In the genomic region with DNA sequence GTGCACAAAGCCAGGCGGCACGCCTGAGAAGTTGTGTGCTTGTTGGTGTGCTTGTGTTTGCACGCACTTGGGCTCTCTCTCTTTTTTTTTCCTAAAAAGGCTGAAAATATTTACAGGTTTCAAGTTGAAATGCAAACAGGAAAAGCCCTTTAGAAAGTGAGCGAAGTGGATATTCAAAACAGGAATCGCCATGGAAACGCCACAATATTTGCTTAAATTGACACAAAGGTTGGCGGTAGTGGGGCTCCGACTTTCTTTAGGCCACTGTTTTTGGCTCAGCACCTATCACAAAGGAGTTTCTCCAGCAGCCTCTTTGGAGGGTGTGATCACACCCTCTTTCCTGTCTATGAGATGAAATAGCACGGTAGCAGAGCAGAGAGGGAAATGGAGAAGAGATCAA, we compare ENCODE assay signal across 10 mouse cellular contexts. TPM values are rescaled to one million over a fixed set of nuclear protein-coding genes. Genes with fewer than 3 reads are reported as not detected.
DNase-seq lines count a peak whose midpoint lies in the region; ATAC-seq and TF ChIP-seq lines count a peak whose summit lies in the region.
"Had no signal": no experiment of that assay in that cellular context is flagged by ENCODE, and none has a peak within 500 bp of the region (broad histone marks: within the 10 kb centered on the region; RNA-seq: fewer than 3 reads in every experiment).

No protein-coding gene starts in this region.

- no peak for TF ChIP-seq CTCF in CH12.LX (conservative IDR thresholded peaks at IDR 0.05 in 1 of 2, IDR thresholded peaks at IDR 0.05 in 1 of 2; ENCODE audit: low read depth in 2 of 2, low read length in 2 of 2)

- peaks cover 46 to 57% of the 10 kb centered on the region in 2 experiments for H3K4me1 ChIP-seq in heart, embryonic 14.5 days (ENCODE audit: control insufficient read depth in 2 of 2, insufficient read depth in 2 of 2, low read length in 2 of 2)
- H3K4me1 ChIP-seq in heart, embryonic 11.5 days (ENCODE audit: control insufficient read depth, insufficient read depth, low read length), result peaks cover 40% of the 10 kb centered on the region
- peaks cover 3 to 9% of the 10 kb centered on the region in 2 experiments; a peak in 3 of 4 replicates for H3K4me1 ChIP-seq in CH12.LX (ENCODE audit: control insufficient read depth in 1 of 2, insufficient read depth in 2 of 2)
- no peaks in the 10 kb centered on the region for H3K4me1 ChIP-seq in embryonic facial prominence, embryonic 11.5 days (ENCODE audit: control insufficient read depth, insufficient read depth, low read length)
- peaks cover 47% of the 10 kb centered on the region for H3K4me1 ChIP-seq in limb, embryonic 13.5 days
- H3K4me1 ChIP-seq in hindbrain, embryonic 14.5 days (replicated peaks; ENCODE audit: control insufficient read depth, insufficient read depth, low read length), result peaks cover 19% of the 10 kb centered on the region

- H3K9me3 ChIP-seq in heart, embryonic 14.5 days (ENCODE audit: control insufficient read depth, low read length), result no peaks in the 10 kb centered on the region
- no peaks in the 10 kb centered on the region for H3K9me3 ChIP-seq in heart, embryonic 11.5 days (replicated peaks; ENCODE audit: control insufficient read depth, low read length)
- H3K9me3 ChIP-seq in CH12.LX (replicated peaks; ENCODE audit: low read length), result no peaks in the 10 kb centered on the region
- no peaks in the 10 kb centered on the region for H3K9me3 ChIP-seq in embryonic facial prominence, embryonic 11.5 days (replicated peaks; ENCODE audit: control insufficient read depth, low read length)
- no peaks in the 10 kb centered on the region for H3K9me3 ChIP-seq in limb, embryonic 13.5 days
- no peaks in the 10 kb centered on the region for H3K9me3 ChIP-seq in hindbrain, embryonic 14.5 days (ENCODE audit: control insufficient read depth, low read length)

- no peak for TF ChIP-seq POLR2A in CH12.LX (IDR thresholded peaks at IDR 0.05; ENCODE audit: low read depth, low read length)

- no peak overlapping the region for H3K4me2 ChIP-seq in heart, embryonic 14.5 days (ENCODE audit: low read length)
- no peak overlapping the region for H3K4me2 ChIP-seq in heart, embryonic 11.5 days
- peak overlapping the region; percentile 19; the same call in 1 of the 2 replicates for H3K4me2 ChIP-seq in CH12.LX (ENCODE audit: insufficient read depth, low read depth, poor library complexity, severe bottlenecking)
- H3K4me2 ChIP-seq in embryonic facial prominence, embryonic 11.5 days (ENCODE audit: low read depth, low read length), result no peak overlapping the region
- 0 out of 2 replicates have a peak overlapping the region, but pooled peaks have one; percentile 4 for H3K4me2 ChIP-seq in limb, embryonic 13.5 days (replicated peaks)
- H3K4me2 ChIP-seq in hindbrain, embryonic 14.5 days (replicated peaks), result no peak overlapping the region
- H3K4me2 ChIP-seq: limb, embryonic 12.5 days had no signal

- WGBS in heart, embryonic 14.5 days, result 59% methylated on average over 9 of the region's 9 CpGs
- 55% methylated on average over 9 of the region's 9 CpGs for WGBS in heart, embryonic 11.5 days (ENCODE audit: insufficient replicate concordance)
- 58% methylated on average over 9 of the region's 9 CpGs for WGBS in embryonic facial prominence, embryonic 11.5 days
- 56% methylated on average over 9 of the region's 9 CpGs for WGBS in limb, embryonic 13.5 days
- WGBS in hindbrain, embryonic 14.5 days, result 46% methylated on average over 9 of the region's 9 CpGs

- TF ChIP-seq RAD21 in CH12.LX (IDR thresholded peaks at IDR 0.05; ENCODE audit: low read depth, low read length), result no peak

- no peak for ATAC-seq in heart, embryonic 14.5 days (ENCODE audit: insufficient number of reproducible peaks, insufficient read depth, low FRiP score, low read depth)
- ATAC-seq in heart, embryonic 11.5 days (replicated peaks; ENCODE audit: insufficient number of reproducible peaks, low FRiP score, low TSS enrichment), result no peak
- no peak for ATAC-seq in embryonic facial prominence, embryonic 11.5 days (replicated peaks; ENCODE audit: insufficient number of reproducible peaks, low FRiP score, low TSS enrichment, low read depth)
- no peak for ATAC-seq in limb, embryonic 13.5 days (ENCODE audit: low FRiP score, low read depth)
- ATAC-seq in hindbrain, embryonic 14.5 days (ENCODE audit: low FRiP score), result no peak

- H3K4me3 ChIP-seq in heart, embryonic 14.5 days (ENCODE audit: control insufficient read depth in 1 of 2, insufficient read depth in 1 of 2, low read depth in 1 of 2, low read length in 2 of 2), result no peak overlapping the region
- H3K4me3 ChIP-seq in heart, embryonic 11.5 days (ENCODE audit: low read depth, low read length), result no peak overlapping the region
- no peak overlapping the region for H3K4me3 ChIP-seq in CH12.LX (replicated peaks in 1 of 3; ENCODE audit: low read depth in 2 of 3, low read length in 2 of 3, poor library complexity in 1 of 3)
- H3K4me3 ChIP-seq in embryonic facial prominence, embryonic 11.5 days (ENCODE audit: low read depth, low read length), result no peak overlapping the region
- H3K4me3 ChIP-seq in limb, embryonic 13.5 days, result no peak overlapping the region
- H3K4me3 ChIP-seq in hindbrain, embryonic 14.5 days (replicated peaks; ENCODE audit: low read length), result no peak overlapping the region
- H3K4me3 ChIP-seq: limb, embryonic 12.5 days had no signal

- peak overlapping the region in 1 of 2 experiments; percentile 51; a peak in 1 of 4 replicates for H3K27ac ChIP-seq in heart, embryonic 14.5 days (replicated peaks in 1 of 2; ENCODE audit: control insufficient read depth in 1 of 2, insufficient read depth in 1 of 2, low read depth in 2 of 2, low read length in 2 of 2)
- H3K27ac ChIP-seq in heart, embryonic 11.5 days (ENCODE audit: low read depth, low read length), result no peak overlapping the region
- no peak overlapping the region for H3K27ac ChIP-seq in CH12.LX (ENCODE audit: insufficient read depth, low read depth)
- H3K27ac ChIP-seq in embryonic facial prominence, embryonic 11.5 days (replicated peaks; ENCODE audit: low read depth, low read length), result no peak overlapping the region
- peak overlapping the region; percentile 52 for H3K27ac ChIP-seq in limb, embryonic 13.5 days
- H3K27ac ChIP-seq in hindbrain, embryonic 14.5 days, result no peak overlapping the region

- H3K36me3 ChIP-seq in heart, embryonic 14.5 days (ENCODE audit: control insufficient read depth, insufficient read depth, low read length), result peaks cover 26% of the 10 kb centered on the region
- H3K36me3 ChIP-seq in heart, embryonic 11.5 days (ENCODE audit: control insufficient read depth, insufficient read depth, low read length), result peaks cover 3% of the 10 kb centered on the region; the same call in 1 of the 2 replicates
- H3K36me3 ChIP-seq in CH12.LX (replicated peaks in 1 of 2; ENCODE audit: control insufficient read depth in 1 of 2, insufficient read depth in 1 of 2, low read length in 1 of 2), result no peaks in the 10 kb centered on the region
- no peaks in the 10 kb centered on the region for H3K36me3 ChIP-seq in embryonic facial prominence, embryonic 11.5 days (replicated peaks; ENCODE audit: control insufficient read depth, insufficient read depth, low read depth, low read length)
- H3K36me3 ChIP-seq in limb, embryonic 13.5 days, result no peaks in the 10 kb centered on the region
- no peaks in the 10 kb centered on the region for H3K36me3 ChIP-seq in hindbrain, embryonic 14.5 days (replicated peaks; ENCODE audit: control insufficient read depth, insufficient read depth)
- H3K36me3 ChIP-seq: limb, embryonic 12.5 days had no signal

- H3K27me3 ChIP-seq in heart, embryonic 14.5 days (ENCODE audit: control insufficient read depth, insufficient read depth, low read length), result no peaks in the 10 kb centered on the region
- H3K27me3 ChIP-seq in heart, embryonic 11.5 days (ENCODE audit: control insufficient read depth, insufficient read depth, low read length), result no peaks in the 10 kb centered on the region
- peaks cover 93% of the 10 kb centered on the region for H3K27me3 ChIP-seq in CH12.LX (replicated peaks)
- no peaks in the 10 kb centered on the region for H3K27me3 ChIP-seq in embryonic facial prominence, embryonic 11.5 days (ENCODE audit: control insufficient read depth, insufficient read depth, low read length)
- peaks cover 13% of the 10 kb centered on the region; the same call in 1 of the 2 replicates for H3K27me3 ChIP-seq in limb, embryonic 13.5 days
- H3K27me3 ChIP-seq in hindbrain, embryonic 14.5 days (ENCODE audit: control insufficient read depth, insufficient read depth, low read length), result 0 out of 2 replicates have a peak, but pooled peaks cover 18% of the 10 kb centered on the region

- TF ChIP-seq EP300 in CH12.LX (IDR thresholded peaks at IDR 0.05; ENCODE audit: low read length), result 0 out of 2 replicates have a peak, but pooled peaks have one; percentile 24

- 0 out of 2 replicates have a peak overlapping the region, but pooled peaks have one; percentile 18 for H3K9ac ChIP-seq in heart, embryonic 14.5 days (ENCODE audit: low read length)
- H3K9ac ChIP-seq in heart, embryonic 11.5 days (ENCODE audit: low read depth, low read length), result no peak overlapping the region
- no peak overlapping the region for H3K9ac ChIP-seq in CH12.LX (ENCODE audit: insufficient read depth, low read depth)
- no peak overlapping the region for H3K9ac ChIP-seq in embryonic facial prominence, embryonic 11.5 days (replicated peaks; ENCODE audit: low read length)
- no peak overlapping the region for H3K9ac ChIP-seq in limb, embryonic 13.5 days
- no peak overlapping the region for H3K9ac ChIP-seq in hindbrain, embryonic 14.5 days

- H3K79me2 ChIP-seq in CH12.LX (replicated peaks; ENCODE audit: control insufficient read depth, extremely low read depth, insufficient read depth, poor library complexity, severe bottlenecking), result no peaks in the 10 kb centered on the region

- in situ Hi-C loops in CH12.LX (cut with MboI; ENCODE audit: low pct_ligation_motif_present, low pct_unique_long_range_greater_than_20kb, low sequenced_read_pairs), result no loop called here

- DNase-seq in CH12.LX (ENCODE audit: extremely low read depth), result peak; percentile 46
- DNase-seq in embryonic facial prominence, embryonic 11.5 days (ENCODE audit: low spot score), result peak; percentile 63
- no peak for DNase-seq in right cerebral cortex, postnatal 10 days (ENCODE audit: low spot score in 2 of 2)
- DNase-seq in adrenal gland, adult (ENCODE audit: inconsistent age in 2 of 2, low spot score in 1 of 2), result no peak
- no peak for DNase-seq in hindbrain, embryonic 14.5 days (ENCODE audit: low spot score)
- DNase-seq: thymus, postnatal 4 days had no signal

- dilution Hi-C loops in CH12.LX (cut with MboI; ENCODE audit: extremely low pct_ligation_motif_present, extremely low pct_unique_long_range_greater_than_20kb, low sequenced_read_pairs), result no loop called here

RNA-seq across cellular contexts. Expression of a gene that starts 32.8 kb away (rescaled TPM):
- 24.6 and 26.6 TPM in 2 replicates for polyA plus RNA-seq in heart, embryonic 14.5 days (2014; fragmentation: Nextera tagmentation; extraction: Ambion mirVana)
- polyA plus RNA-seq in heart, embryonic 11.5 days (2014; fragmentation: Nextera tagmentation; extraction: Ambion mirVana), result 15.1 and 19.9 TPM in 2 replicates
- total RNA-seq in CH12.LX (2012; rRNA removed), result 0.13 and 0.17 TPM in 2 replicates
- total RNA-seq in CH12.LX (2014; rRNA removed), result 0.12 and 0.23 TPM in 2 replicates
- 0.36 and 0.37 TPM in 2 replicates for polyA plus RNA-seq in CH12.LX (2012; ENCODE audit: insufficient read length, low read depth)
- 1.1 and 2.9 TPM in 2 replicates for polyA plus RNA-seq in embryonic facial prominence, embryonic 11.5 days (2014; fragmentation: Nextera tagmentation; extraction: Ambion mirVana)
- polyA plus RNA-seq in limb, embryonic 13.5 days (2015; fragmentation: Nextera tagmentation; extraction: Ambion mirVana), result 4.1 and 4.5 TPM in 2 replicates
- 6.6 and 7.1 TPM in 2 replicates for polyA plus RNA-seq in hindbrain, embryonic 14.5 days (2014; fragmentation: Nextera tagmentation; extraction: Ambion mirVana)

Comparison
In these comparisons a context has a peak if more than half of its experiments do, and no peak if none do; other contexts are left out.
1. H3K4me2 ChIP-seq: peak in CH12.LX (single experiment) and limb, embryonic 13.5 days (single experiment); none in heart, embryonic 14.5 days (single experiment), heart, embryonic 11.5 days (single experiment), embryonic facial prominence, embryonic 11.5 days (single experiment) and hindbrain, embryonic 14.5 days (single experiment).
2. DNase-seq: peak in CH12.LX (single experiment) and embryonic facial prominence, embryonic 11.5 days (single experiment); none in right cerebral cortex, postnatal 10 days (0 of 2), adrenal gland, adult (0 of 2) and hindbrain, embryonic 14.5 days (single experiment).